Mouse (Mus musculus): ENCODE data around the gene Nat8l.

The Nat8l gene

GRCm38 (mm10) chr5:34002636-34003035 lies 6.9 kb downstream of the Nat8l start:
- DNase-seq (ENCODE audit: low read depth): no peak

GRCm38 (mm10) chr5:34004618-34005017 lies 8.8 kb downstream of the Nat8l start:
- DNase-seq (ENCODE audit: low read depth): no peak

- DNase-seq (ENCODE audit: low read depth): no peak
Measured at GRCm38 (mm10) chr5:34006832-34007231, 11.0 kb downstream of the Nat8l start.

- DNase-seq (ENCODE audit: low read depth): no peak
Measured at GRCm38 (mm10) chr5:34007392-34007941, 11.7 kb downstream of the Nat8l start.

- no peak for DNase-seq (ENCODE audit: low read depth)
Measured at GRCm38 (mm10) chr5:34014652-34015051, 18.9 kb downstream of the Nat8l start.

GRCm38 (mm10) chr5:34018968-34019367 lies 23.2 kb downstream of the Nat8l start:
- DNase-seq (ENCODE audit: low read depth): no peak

GRCm38 (mm10) chr5:34030101-34030500 lies 34.3 kb downstream of the Nat8l start:
- no peak for DNase-seq (ENCODE audit: low read depth)

- no peak for DNase-seq (ENCODE audit: low read depth)
Measured at GRCm38 (mm10) chr5:34031022-34031421, 35.2 kb downstream of the Nat8l start.

- no peak for DNase-seq (ENCODE audit: low read depth)
Measured at GRCm38 (mm10) chr5:34032520-34032919, 36.7 kb downstream of the Nat8l start.
